Mouse (Mus musculus) CH12.LX (cell line): ENCODE measurements around the gene Btbd9.

ENCODE experiments used
- CTCF ChIP-seq, 2 experiments: IDR thresholded peaks in 1 of 2; conservative IDR thresholded peaks in 1 of 2; 2 replicates each; pipeline ENCODE4 v1.5.1; 2011 to 2012; ENCODE audit warnings: low read depth in 2 of 2, low read length in 2 of 2, improper control_type of control experiment in 1 of 2, inconsistent platforms in 1 of 2, mild to moderate bottlenecking in 1 of 2, moderate library complexity in 1 of 2
- EP300 ChIP-seq: IDR thresholded peaks from 2 replicates; pipeline ENCODE4 v1.6.1; 2011; ENCODE audit warnings: low read length, improper control_type of control experiment
- HCFC1 ChIP-seq: IDR thresholded peaks from 2 replicates; pipeline ENCODE4 v1.6.1; 2012; ENCODE audit warnings: low read depth, mild to moderate bottlenecking, inconsistent platforms, low read length, improper control_type of control experiment
- PAX5 ChIP-seq: IDR thresholded peaks from 2 replicates; pipeline ENCODE4 v1.6.1; 2012; ENCODE audit warnings: low read length, inconsistent platforms, mixed read lengths
- POLR2A ChIP-seq: IDR thresholded peaks from 2 replicates; pipeline ENCODE4 v1.6.1; 2011; ENCODE audit warnings: low read depth, mild to moderate bottlenecking, improper control_type of control experiment, low read length
- RCOR1 ChIP-seq: conservative IDR thresholded peaks from 2 replicates; pipeline ENCODE4 v1.6.1; 2012; ENCODE audit warnings: low read depth, mild to moderate bottlenecking, inconsistent platforms, low read length, improper control_type of control experiment
- SIN3A ChIP-seq: IDR thresholded peaks from 2 replicates; pipeline ENCODE4 v1.6.1; 2012; ENCODE audit warnings: low read length, improper control_type of control experiment, inconsistent platforms
- TCF12 ChIP-seq: IDR thresholded peaks from 2 replicates; pipeline ENCODE4 v1.6.1; 2014; ENCODE audit warnings: low read depth, mild to moderate bottlenecking, inconsistent platforms, low read length, improper control_type of control experiment
- ZC3H11A ChIP-seq: IDR thresholded peaks from 2 replicates; pipeline ENCODE4 v1.6.1; 2012; ENCODE audit warnings: low read depth, mild to moderate bottlenecking, inconsistent platforms, low read length, improper control_type of control experiment

GRCm38 (mm10) chr17:30263535-30263934 is 312.8 kb downstream of the Btbd9 start:
- no peak for TF ChIP-seq SIN3A
- no peak for TF ChIP-seq ZC3H11A
- TF ChIP-seq POLR2A = no peak
- TF ChIP-seq RCOR1 = no peak
- no peak for TF ChIP-seq CTCF (conservative IDR thresholded peaks at IDR 0.05 in 1 of 2, IDR thresholded peaks at IDR 0.05 in 1 of 2; ENCODE audit: low read depth in 2 of 2, low read length in 2 of 2)
- TF ChIP-seq HCFC1 = no peak
- no peak for TF ChIP-seq TCF12
- TF ChIP-seq EP300 = no peak
- no peak for TF ChIP-seq PAX5
